Mouse (Mus musculus) adrenal gland, adult 8-10 months (tissue): ENCODE measurements around the gene Man1b1. TPM values are rescaled to one million over a fixed set of nuclear protein-coding genes. Genes with fewer than 3 reads are reported as not detected.

ENCODE experiments used
- DNase-seq: peaks from one replicate; pipeline ENCODE4 v3.0.0; 2022
- total RNA-seq, 4 experiments: library from RNA; stranded (reverse); gene quantifications; 2 replicates each; pipeline ENCODE4 v1.2.4; 2022

Gene Man1b1
- total RNA-seq, 4 experiments from 2014 or later = 66.5 to 71.9 (median 67.6) TPM

GRCm38 (mm10) chr2:25364761-25365090 is 32.6 kb downstream of the Man1b1 start:
- DNase-seq = no peak

- DNase-seq = peak; percentile 74
These were observed 33.1 kb downstream of the Man1b1 start, which contains the start of gene Uap1l1 for GRCm38 (mm10) chr2:25365091-25365761. Gene Uap1l1, minus strand, starts transcription at chr2:25365682.

GRCm38 (mm10) chr2:25369996-25370395 is 37.9 kb downstream of the Man1b1 start:
- DNase-seq = no peak

- peak; percentile 78 for DNase-seq
These were observed 39.9 kb downstream of the Man1b1 start, which contains the start of gene Sapcd2 for GRCm38 (mm10) chr2:25371764-25372643. Gene Sapcd2, plus strand, starts transcription at chr2:25372321.

- DNase-seq = no peak
These were observed 40.7 kb downstream of the Man1b1 start for GRCm38 (mm10) chr2:25372644-25373391.

- no peak for DNase-seq
These were observed 41.3 kb downstream of the Man1b1 start for GRCm38 (mm10) chr2:25373431-25373830.

GRCm38 (mm10) chr2:25376589-25376988 is 44.5 kb downstream of the Man1b1 start:
- no peak for DNase-seq

- no peak for DNase-seq
These were observed 52.4 kb downstream of the Man1b1 start for GRCm38 (mm10) chr2:25384492-25384891.

- DNase-seq = no peak
These were observed 59.1 kb downstream of the Man1b1 start for GRCm38 (mm10) chr2:25391266-25391665.

GRCm38 (mm10) chr2:25394281-25395221 is 62.4 kb downstream of the Man1b1 start:
- DNase-seq = no peak

- no peak for DNase-seq
These were observed 63.8 kb downstream of the Man1b1 start, which contains the start of gene Entpd2 for GRCm38 (mm10) chr2:25395721-25396596. Gene Entpd2, plus strand, starts transcription at chr2:25395874.

GRCm38 (mm10) chr2:25396597-25396983 is 64.5 kb downstream of the Man1b1 start:
- DNase-seq = no peak

- DNase-seq = no peak
These were observed 64.9 kb downstream of the Man1b1 start for GRCm38 (mm10) chr2:25397010-25397409.

- no peak for DNase-seq
These were observed 65.9 kb downstream of the Man1b1 start for GRCm38 (mm10) chr2:25398065-25398464.

- DNase-seq = no peak
These were observed 66.9 kb downstream of the Man1b1 start, which contains the start of gene Npdc1 for GRCm38 (mm10) chr2:25399051-25399450. Gene Npdc1, plus strand, starts transcription at chr2:25399351.

- no peak for DNase-seq
These were observed 68.2 kb downstream of the Man1b1 start for GRCm38 (mm10) chr2:25400291-25400690.

GRCm38 (mm10) chr2:25400764-25401163 is 68.6 kb downstream of the Man1b1 start:
- peak; percentile 35 for DNase-seq
